Mouse (Mus musculus): Measurements from ENCODE around the gene Whamm.
A peak's percentile ranks its signal among the peaks of the same experiment; 100 is the strongest.

The Whamm gene

GRCm38 (mm10) chr7:81597660-81598059 is 26.6 kb downstream of the Whamm start:
- no peak for DNase-seq

DNA sequence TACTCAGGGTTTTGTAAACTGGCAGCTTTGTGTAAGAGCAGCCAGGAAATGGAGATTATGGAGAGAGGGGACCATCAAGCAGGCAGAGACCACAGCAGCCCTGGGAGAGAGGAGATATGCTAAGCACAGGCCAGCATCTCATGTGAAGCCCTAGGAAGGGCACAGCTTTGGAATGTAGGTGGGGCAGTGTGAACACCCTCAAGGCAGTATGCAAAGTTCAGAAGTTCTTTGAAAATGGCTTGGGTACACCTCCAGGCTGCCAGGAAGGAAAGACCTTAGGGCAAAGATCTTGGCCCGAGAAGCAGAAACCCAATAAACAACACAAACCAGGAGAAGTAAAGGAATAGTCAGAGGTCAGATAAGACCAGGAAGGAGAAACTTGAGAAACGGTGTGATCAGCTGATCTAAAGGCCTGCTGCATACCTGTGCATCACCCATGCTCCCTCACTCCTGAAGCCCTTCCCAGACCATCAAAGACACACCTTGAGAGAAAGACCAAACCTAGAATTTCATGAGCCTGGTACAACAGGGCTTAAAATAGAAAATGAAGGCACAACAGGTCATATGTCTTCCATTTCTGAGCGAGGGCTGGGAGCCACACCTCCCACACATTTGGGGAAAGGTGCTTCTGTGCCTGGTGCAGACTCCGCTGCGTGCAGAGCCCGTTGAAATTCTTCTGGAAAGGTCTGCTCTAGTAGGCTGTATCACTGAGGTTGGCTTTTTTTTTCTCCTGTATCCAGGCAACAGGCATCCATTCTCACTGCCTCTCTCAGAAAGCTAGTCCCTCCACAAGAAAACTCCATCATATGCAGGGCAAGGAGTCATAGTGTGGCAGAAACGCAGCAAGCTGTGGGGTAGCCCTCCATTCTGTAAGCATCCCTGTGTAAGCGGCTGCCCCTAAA is 28.6 kb downstream of the Whamm start:
- DNase-seq, result no peak

DNA sequence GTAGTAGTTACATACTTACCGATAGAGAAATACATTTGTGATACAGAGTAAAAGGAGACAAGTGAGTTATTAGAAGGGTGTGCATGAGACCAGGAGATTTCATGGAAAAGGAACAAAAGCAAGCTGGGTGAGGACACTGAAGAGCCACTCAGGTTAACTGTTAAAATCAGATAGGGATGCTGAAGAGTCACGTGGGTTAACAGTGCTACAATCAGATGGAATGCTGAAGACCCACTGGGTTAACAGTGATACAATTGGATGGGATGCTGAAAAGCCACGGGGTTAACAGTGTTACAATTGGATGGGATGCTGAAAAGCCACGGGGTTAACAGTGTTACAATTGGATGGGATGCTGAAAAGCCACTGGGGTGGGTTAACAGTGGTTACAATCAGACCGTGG is 33.9 kb downstream of the Whamm start:
- DNase-seq, result no peak

DNA sequence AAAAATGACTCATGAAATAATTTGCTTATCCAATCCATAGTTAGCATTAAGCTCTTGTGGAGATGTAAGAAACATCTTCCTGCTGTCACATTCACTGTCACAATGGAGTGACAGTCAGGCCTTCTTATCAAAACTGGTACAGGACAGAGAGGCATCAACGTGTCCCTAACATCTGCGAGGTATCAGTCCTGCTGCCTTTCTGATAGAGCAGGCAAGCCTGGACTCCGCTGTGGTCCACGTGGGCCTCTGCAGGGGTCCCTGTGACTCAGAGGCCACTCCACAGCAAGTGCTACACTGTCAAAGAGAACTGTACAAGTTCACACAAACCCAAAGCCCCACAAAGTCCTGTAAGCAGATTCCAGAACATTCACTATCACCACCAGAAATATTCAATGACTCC is 34.4 kb downstream of the Whamm start:
- DNase-seq, result no peak

DNA sequence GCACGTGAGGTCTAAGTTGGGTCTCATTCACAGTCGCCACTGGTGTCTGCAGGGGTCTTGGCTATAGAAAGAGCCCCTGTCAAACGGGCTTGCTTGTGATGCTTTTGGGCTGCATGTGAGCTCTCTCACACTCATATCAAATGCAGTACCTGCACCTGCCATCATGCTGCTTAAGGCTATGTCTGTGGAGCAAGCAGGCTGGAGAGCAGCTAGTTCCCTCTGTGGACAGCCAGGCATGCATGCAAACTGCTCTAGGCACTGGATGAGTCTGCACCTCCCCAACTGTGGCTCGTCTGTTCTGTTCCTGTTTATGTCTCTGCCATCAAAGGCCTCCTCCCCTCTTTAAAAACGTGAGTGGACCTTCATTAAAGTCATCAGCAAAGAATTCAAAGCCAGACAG is 35.4 kb downstream of the Whamm start:
- peak in 1 of 2 experiments; percentile 44 for DNase-seq

GRCm38 (mm10) chr7:81610125-81610524 is 39.1 kb downstream of the Whamm start:
- DNase-seq, result peak in 1 of 2 experiments; percentile 47

DNA sequence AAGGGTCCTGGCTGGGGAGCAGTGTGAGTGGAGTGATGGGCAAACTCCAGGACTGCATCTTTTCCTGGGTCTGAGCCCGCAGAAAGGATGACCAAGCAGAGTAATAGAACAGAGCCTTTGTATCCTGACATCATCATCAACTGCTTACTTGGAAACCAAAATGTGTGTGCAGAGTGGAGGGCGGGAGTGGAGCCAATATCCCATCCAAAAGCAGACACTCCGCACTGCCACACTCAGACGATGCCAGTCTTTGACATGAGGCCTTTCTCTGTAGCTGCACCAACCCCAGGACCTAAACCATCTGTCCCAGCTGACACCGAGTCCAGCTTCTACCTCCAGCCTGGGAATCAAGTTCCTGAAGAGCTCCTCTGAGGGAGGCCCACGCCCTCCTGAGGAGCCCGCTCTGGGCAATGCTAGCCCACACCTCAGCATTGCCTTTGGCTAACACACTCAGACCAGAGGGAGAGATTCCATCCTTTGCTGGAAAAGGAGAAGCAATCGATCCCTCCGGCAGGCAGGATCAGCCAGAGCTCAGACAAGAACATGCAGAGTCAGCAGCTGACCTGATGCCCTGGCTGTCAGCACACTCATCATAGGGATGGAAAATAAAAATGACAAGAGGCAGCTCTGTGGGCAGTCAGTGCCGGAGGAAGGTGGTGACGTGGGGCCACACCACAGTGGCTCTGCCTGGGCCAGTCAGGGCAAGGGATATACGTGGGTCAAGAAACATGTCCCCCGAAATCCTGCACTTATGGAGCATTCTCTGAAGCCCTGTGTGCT is 42.0 kb downstream of the Whamm start:
- peak in 1 of 2 experiments; percentile 28 for DNase-seq

- no peak for DNase-seq
Observed at GRCm38 (mm10) chr7:81615031-81615430, 44.0 kb downstream of the Whamm start.

GRCm38 (mm10) chr7:81622793-81623192 is 51.7 kb downstream of the Whamm start:
- no peak for DNase-seq

GRCm38 (mm10) chr7:81623767-81624166 is 52.7 kb downstream of the Whamm start:
- no peak for DNase-seq

- DNase-seq, result peak in 1 of 2 experiments; percentile 41
Observed at GRCm38 (mm10) chr7:81626460-81626859, 55.4 kb downstream of the Whamm start.

- DNase-seq, result no peak
Observed at GRCm38 (mm10) chr7:81631261-81631660, 60.2 kb downstream of the Whamm start.

DNA sequence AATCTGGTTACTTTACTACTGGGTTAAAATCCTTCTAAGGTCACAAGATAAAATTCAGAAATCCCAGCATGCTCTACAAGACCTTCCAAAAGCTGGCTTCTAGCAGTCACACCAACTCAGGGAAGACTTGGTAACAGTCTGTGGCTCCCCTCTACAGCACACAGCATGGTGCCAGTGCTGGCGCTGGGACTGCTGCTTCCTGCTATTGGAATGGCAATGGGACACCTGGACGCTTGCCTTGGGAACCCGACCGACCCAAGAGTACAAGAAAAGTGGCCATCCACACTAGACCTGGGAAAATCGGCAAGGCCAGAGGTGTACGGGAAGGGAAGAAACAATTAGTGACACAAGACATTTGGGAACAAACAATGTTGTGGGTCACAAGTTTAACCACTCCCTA is 61.5 kb downstream of the Whamm start:
- DNase-seq, result peak; percentile 38 to 61

GRCm38 (mm10) chr7:81641101-81641500 is 70.0 kb downstream of the Whamm start:
- no peak for DNase-seq

DNA sequence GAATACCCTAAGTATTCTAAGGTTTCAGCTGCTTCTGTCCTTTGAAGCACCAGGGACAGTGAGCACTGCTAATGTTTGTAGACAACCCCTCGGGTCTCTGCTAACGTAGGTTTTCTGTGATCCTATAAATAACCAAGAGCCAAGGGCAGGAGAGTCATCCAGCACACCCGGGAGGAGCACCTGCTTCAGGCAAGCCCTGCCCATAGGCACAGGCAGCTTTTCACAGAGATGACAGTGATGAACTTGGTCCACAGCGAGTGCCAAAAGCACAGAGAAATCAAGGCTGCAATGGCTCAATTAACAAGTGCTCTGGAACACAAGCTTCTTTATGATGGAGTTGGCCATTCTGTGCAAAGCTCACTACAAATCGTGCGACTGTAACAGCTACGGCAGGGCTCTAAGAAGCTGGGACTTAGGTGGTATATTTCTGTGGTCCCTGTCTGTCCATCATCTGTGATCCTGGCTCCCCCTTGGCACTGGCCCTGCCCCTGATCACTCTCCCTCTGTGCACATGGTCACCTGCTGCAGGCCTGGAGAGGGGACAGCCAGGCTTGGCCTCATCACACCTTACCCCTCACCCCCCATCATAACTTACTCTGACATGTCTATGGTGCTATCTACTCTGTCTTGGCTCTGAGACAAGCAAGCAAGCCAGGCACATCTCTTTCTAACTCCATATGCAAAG is 73.6 kb downstream of the Whamm start:
- DNase-seq, result peak; percentile 74 to 76

Data from cerebellum, postnatal 25 days (tissue).